Mouse (Mus musculus) megakaryocyte, embryonic 14.5 days (primary cell): ENCODE results near the gene Nr2e1.

Source experiments
- FLI1 ChIP-seq: IDR thresholded peaks from 2 replicates; pipeline ENCODE4 v1.6.1; 2012; ENCODE audit warnings: low read length, inconsistent platforms, mixed read lengths
- GATA1 ChIP-seq: IDR thresholded peaks from 3 replicates; pipeline ENCODE4 v1.6.1; 2012; ENCODE audit warnings: mixed read lengths, low read length, inconsistent platforms, borderline replicate concordance

- no peak for TF ChIP-seq GATA1
- no peak for TF ChIP-seq FLI1
Measured at GRCm38 (mm10) chr10:42580131-42580950, 3.1 kb downstream of the Nr2e1 start.
